Mouse (Mus musculus) liver, embryonic 14.5 days (tissue): ENCODE measurements around the gene Rasgef1b. TPM values are rescaled to one million over a fixed set of nuclear protein-coding genes. Genes with fewer than 3 reads are reported as not detected.

Experiments
- ATAC-seq: fragments of 200-750 bp; cut with Nextera tagmentation; 2 replicates; pipeline ENCODE4 v1.8.0; 2017; ENCODE audit warnings: moderate number of reproducible peaks, mild to moderate bottlenecking, moderate library complexity; ENCODE audit not compliant: insufficient read depth
- DNase-seq, 3 experiments: peaks; one replicate each; pipeline ENCODE4 v3.0.0-alpha.2; 2012 to 2013; ENCODE audit warnings: low read depth in 3 of 3, low spot score in 3 of 3
- H3K27ac ChIP-seq: fragments of 300-500 bp; sonication (generic); 2 replicates; pipeline ENCODE4 v1.5.1; 2014; ENCODE audit warnings: moderate library complexity, mild to moderate bottlenecking, control low read depth, inconsistent platforms
- H3K27me3 ChIP-seq: fragments of 300-500 bp; sonication (generic); 2 replicates; pipeline ENCODE4 v1.6.1; 2014; ENCODE audit warnings: mild to moderate bottlenecking, low read length, moderate library complexity; ENCODE audit not compliant: control insufficient read depth, insufficient read depth
- H3K36me3 ChIP-seq: fragments of 300-500 bp; sonication (generic); replicated peaks from 2 replicates; pipeline ENCODE4 v1.6.1; 2014; ENCODE audit warnings: low read depth; ENCODE audit not compliant: control insufficient read depth, insufficient read depth
- H3K4me1 ChIP-seq, 2 experiments: fragments of 200-500 bp in 1 of 2; fragments of 300-500 bp in 1 of 2; sonication (generic) in 1 of 2; replicated peaks; 2 replicates each; pipeline ENCODE4 v1.6.1; 2012 to 2014; ENCODE audit warnings: antibody characterized with exemption in 1 of 2, inconsistent platforms in 1 of 2, low read length in 1 of 2; ENCODE audit not compliant: control insufficient read depth in 2 of 2, insufficient read depth in 2 of 2
- H3K4me2 ChIP-seq: fragments of 300-500 bp; sonication (generic); 2 replicates; pipeline ENCODE4 v1.6.1; 2014; ENCODE audit warnings: low read depth, mild to moderate bottlenecking, control low read depth, moderate library complexity
- H3K4me3 ChIP-seq, 2 experiments: fragments of 200-500 bp in 1 of 2; fragments of 300-500 bp in 1 of 2; sonication (generic) in 1 of 2; 2 replicates each; pipeline ENCODE4 v1.5.1; 2012 to 2014; ENCODE audit warnings: low read depth in 2 of 2, low read length in 2 of 2, mild to moderate bottlenecking in 2 of 2, control low read depth in 1 of 2, inconsistent platforms in 1 of 2, moderate library complexity in 1 of 2; ENCODE audit not compliant: insufficient read depth in 1 of 2
- H3K9ac ChIP-seq: fragments of 300-500 bp; sonication (generic); replicated peaks from 2 replicates; pipeline ENCODE4 v1.6.1; 2014; ENCODE audit warnings: mild to moderate bottlenecking, control low read depth, moderate library complexity
- H3K9me3 ChIP-seq: fragments of 300-500 bp; sonication (generic); 2 replicates; pipeline ENCODE4 v1.6.1; 2016; ENCODE audit warnings: low read length, mixed read lengths; ENCODE audit not compliant: control insufficient read depth
- CTCF ChIP-seq: IDR thresholded peaks from 2 replicates; pipeline ENCODE4 v1.5.1; 2016; ENCODE audit warnings: antibody characterized with exemption, low read depth, control low read depth
- EP300 ChIP-seq: IDR thresholded peaks from 2 replicates; pipeline ENCODE4 v1.6.1; 2016; ENCODE audit warnings: antibody characterized with exemption, low read depth
- WGBS: fragments of 180-500 bp; shearing (Covaris S2); extraction: QIAGEN DNeasy Blood & Tissue Kit; methylation state at CpG from one replicate; pipeline ENCODE4 v1.1.7; 2014; ENCODE audit not compliant: insufficient replicate concordance; 5-methylcytosine and 5-hydroxymethylcytosine counted together
- polyA plus RNA-seq, 2 experiments: library from polyadenylated mRNA; depleted of rRNA in 1 of 2; stranded (reverse) in 1 of 2; unstranded in 1 of 2; fragments of >200 nt; fragmentation: Nextera tagmentation in 1 of 2; extraction: Ambion mirVana in 1 of 2; gene quantifications; 2 replicates each; pipeline versions ENCODE4 v1.2.1 to v1.2.3; 2012 to 2014

The Rasgef1b gene
- polyA plus RNA-seq, 2 experiments = 2.8 to 4.2 TPM

DNA sequence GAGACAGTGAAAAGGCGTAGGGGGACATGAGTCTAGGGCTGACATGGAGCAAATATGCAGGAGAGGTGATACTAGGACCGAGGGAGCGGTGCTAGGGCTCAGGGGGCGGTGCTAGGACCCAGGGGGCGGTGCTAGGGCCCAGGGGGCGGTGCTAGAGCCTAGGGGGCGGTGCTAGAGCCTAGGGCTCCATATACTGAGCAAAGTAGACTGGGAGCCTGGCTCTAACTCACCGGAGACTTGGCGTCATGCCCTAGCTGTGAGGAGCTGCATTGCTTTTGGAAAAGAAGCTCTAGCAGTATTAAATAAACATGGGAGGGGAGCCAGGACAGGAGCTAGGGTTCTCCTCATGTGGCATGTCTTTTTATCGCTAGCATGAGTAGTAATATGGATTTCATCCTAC is 75.9 kb downstream of the Rasgef1b start:
- no peak overlapping the region for H3K27ac ChIP-seq
- H3K4me1 ChIP-seq = peaks cover 0 to 6% of the 10 kb centered on the region in 2 experiments; a peak in 2 of 4 replicates
- no peaks in the 10 kb centered on the region for H3K36me3 ChIP-seq
- WGBS = 57% methylated on average over 10 of the region's 10 CpGs
- ATAC-seq = no peak
- no peak overlapping the region for H3K9ac ChIP-seq
- no peak for DNase-seq
- no peaks in the 10 kb centered on the region for H3K9me3 ChIP-seq
- TF ChIP-seq EP300 = no peak
- TF ChIP-seq CTCF = no peak
- no peaks in the 10 kb centered on the region for H3K27me3 ChIP-seq
- no peak overlapping the region for H3K4me2 ChIP-seq
- no peak overlapping the region for H3K4me3 ChIP-seq

DNA sequence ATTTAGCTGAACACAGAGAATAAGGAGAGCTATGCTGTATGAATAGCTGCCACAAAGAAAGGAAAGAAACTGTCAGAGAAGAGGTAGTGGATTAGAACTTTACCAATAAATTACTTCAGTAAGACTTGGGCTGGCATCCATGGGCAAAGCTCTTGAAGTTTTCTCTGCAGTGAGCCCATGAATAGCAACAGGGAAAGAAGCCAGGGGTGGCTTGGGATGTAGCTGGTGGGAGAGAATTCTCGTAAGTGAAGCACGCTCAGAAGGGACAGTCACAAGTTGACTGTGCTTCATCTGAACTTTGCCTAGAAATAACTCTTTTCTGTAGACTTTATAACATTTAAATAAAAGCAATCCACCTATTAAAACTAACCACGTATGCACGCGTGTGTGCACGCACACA is 87.5 kb downstream of the Rasgef1b start:
- 77% methylated on average over 6 of the region's 6 CpGs for WGBS
- TF ChIP-seq EP300 (no peak), CTCF (no peak)
- no peak for ATAC-seq
- H3K9me3 ChIP-seq = no peaks in the 10 kb centered on the region
- no peak overlapping the region for H3K9ac ChIP-seq
- H3K36me3 ChIP-seq = no peaks in the 10 kb centered on the region
- H3K4me1 ChIP-seq = peaks cover 0 to 2% of the 10 kb centered on the region in 2 experiments; a peak in 2 of 4 replicates
- no peak overlapping the region for H3K4me3 ChIP-seq
- H3K4me2 ChIP-seq = no peak overlapping the region
- no peak overlapping the region for H3K27ac ChIP-seq
- DNase-seq = no peak
- H3K27me3 ChIP-seq = no peaks in the 10 kb centered on the region

DNA sequence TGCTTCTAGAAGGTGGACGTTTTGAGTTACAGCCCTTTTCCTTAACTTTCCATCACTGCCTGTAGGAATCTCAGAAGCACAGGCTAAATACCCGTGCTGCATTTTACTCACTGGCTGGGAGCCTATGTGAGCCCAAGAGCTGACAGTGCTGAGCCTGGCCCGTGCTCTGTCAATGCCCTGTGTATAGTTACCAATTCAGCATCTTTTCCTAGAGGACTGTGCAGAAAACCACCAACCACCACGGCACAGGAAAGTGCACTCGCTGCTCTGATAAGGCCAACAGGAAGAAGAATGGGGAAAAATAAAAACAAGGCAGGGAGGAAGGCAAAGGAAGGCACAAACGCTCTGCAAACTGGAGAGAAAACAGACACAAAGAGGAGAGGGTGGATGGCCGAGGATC is 92.3 kb downstream of the Rasgef1b start:
- DNase-seq (no peak), ATAC-seq (no peak)
- Histone ChIP-seq H3K27ac (no peak overlapping the region), H3K4me2 (no peak overlapping the region), H3K9ac (no peak overlapping the region), H3K4me3 (no peak overlapping the region), H3K4me1 (peaks cover 23 to 30% of the 10 kb centered on the region in 2 experiments), H3K36me3 (no peaks in the 10 kb centered on the region), H3K9me3 (no peaks in the 10 kb centered on the region), H3K27me3 (no peaks in the 10 kb centered on the region)
- WGBS = 8% methylated on average over 7 of the region's 7 CpGs
- TF ChIP-seq EP300 (no peak), CTCF (no peak)

DNA sequence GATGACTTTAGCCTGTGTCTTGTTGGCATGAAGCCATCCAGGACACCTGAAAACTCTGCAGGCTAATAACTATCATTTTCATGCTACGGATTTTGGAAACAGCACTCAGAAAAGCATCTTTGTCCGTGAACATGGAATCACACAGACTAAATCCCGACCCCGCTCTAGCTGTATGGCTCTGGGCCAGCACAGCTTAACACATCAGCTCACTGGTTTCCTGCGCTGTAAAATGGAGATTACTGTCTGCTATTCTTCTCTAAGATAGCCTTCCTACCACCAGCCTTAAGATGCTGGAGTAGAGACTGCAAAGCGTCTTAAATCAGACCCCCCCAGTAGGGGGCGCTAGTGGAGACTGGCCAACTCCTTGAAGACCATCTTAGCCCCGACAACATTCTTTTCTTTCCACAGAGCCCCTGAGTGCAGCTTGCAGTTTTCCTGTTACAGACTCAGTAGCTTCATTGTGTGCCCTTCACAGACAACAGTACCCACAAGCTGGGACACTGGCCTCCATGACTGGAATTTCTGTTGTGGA is 94.8 kb downstream of the Rasgef1b start:
- no peak for DNase-seq
- Histone ChIP-seq H3K4me2 (no peak overlapping the region), H3K4me1 (peaks cover 23 to 33% of the 10 kb centered on the region in 2 experiments), H3K9ac (no peak overlapping the region), H3K4me3 (no peak overlapping the region), H3K9me3 (no peaks in the 10 kb centered on the region), H3K27ac (no peak overlapping the region), H3K27me3 (no peaks in the 10 kb centered on the region), H3K36me3 (no peaks in the 10 kb centered on the region)
- WGBS = 72% methylated on average over 8 of the region's 8 CpGs
- TF ChIP-seq CTCF (peak; percentile 57), EP300 (no peak)
- no peak for ATAC-seq

DNA sequence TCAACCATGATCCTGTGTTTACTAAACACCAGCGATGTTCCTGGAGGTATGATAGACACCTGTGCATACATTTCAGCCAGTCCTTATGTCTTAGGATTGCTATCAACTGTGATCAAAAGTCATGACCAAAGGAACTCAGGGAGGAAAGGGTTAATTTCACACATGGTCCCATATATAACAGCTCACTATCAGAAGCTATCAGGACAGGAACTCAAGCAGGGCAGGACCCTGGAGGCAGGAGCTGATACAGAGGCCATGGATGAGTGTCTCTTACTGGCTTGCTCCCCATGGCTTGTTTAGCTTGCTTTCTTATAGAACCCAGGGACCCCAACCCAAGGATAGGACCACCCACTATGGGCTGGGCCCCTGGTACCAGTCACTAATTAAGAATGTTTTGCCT is 95.3 kb downstream of the Rasgef1b start:
- H3K27ac ChIP-seq = no peak overlapping the region; the same call in 1 of the 2 replicates
- no peak overlapping the region for H3K9ac ChIP-seq
- TF ChIP-seq EP300 = no peak
- no peak for TF ChIP-seq CTCF
- no peaks in the 10 kb centered on the region for H3K36me3 ChIP-seq
- H3K4me1 ChIP-seq = peaks cover 23 to 33% of the 10 kb centered on the region in 2 experiments
- whole genome bisulfite sequencing = 53% methylated on average over 1 of the region's 1 CpGs
- peak overlapping the region; percentile 52 for H3K4me2 ChIP-seq
- ATAC-seq (peak; percentile 72), DNase-seq (peak in 1 of 3 experiments; percentile 16)
- no peaks in the 10 kb centered on the region for H3K9me3 ChIP-seq
- no peak overlapping the region for H3K4me3 ChIP-seq
- no peaks in the 10 kb centered on the region for H3K27me3 ChIP-seq
